Mouse (Mus musculus) urinary bladder, postnatal 25 days (tissue): Measurements from ENCODE around the gene Klhl31.

Source experiments
- DNase-seq: peaks from one replicate; pipeline ENCODE4 v3.0.0; 2022; ENCODE audit warnings: low spot score

The Klhl31 gene

GRCm38 (mm10) chr9:77706515-77706914, 70.2 kb downstream of the Klhl31 start:
- no peak for DNase-seq

- DNase-seq = no peak
These were observed 71.3 kb downstream of the Klhl31 start for GRCm38 (mm10) chr9:77707433-77708139.

GRCm38 (mm10) chr9:77708950-77709349, 72.7 kb downstream of the Klhl31 start:
- no peak for DNase-seq
